Mouse (Mus musculus): Measurements from ENCODE around the gene 4930432M17Rik. TPM values are rescaled to one million over a fixed set of nuclear protein-coding genes. Genes with fewer than 3 reads are reported as not detected.

The 4930432M17Rik gene
- polyA plus RNA-seq, 2 experiments, result not detected

- Histone ChIP-seq H3K4me2 (ENCODE audit: low read depth) (no peak overlapping the region), H3K9ac (replicated peaks) (no peak overlapping the region), H3K27me3 (ENCODE audit: control insufficient read depth, insufficient read depth, low read length) (no peaks in the 10 kb centered on the region), H3K27ac (no peak overlapping the region), H3K9me3 (ENCODE audit: control insufficient read depth, low read length) (no peaks in the 10 kb centered on the region), H3K4me1 (replicated peaks; ENCODE audit: control insufficient read depth in 2 of 2, insufficient read depth in 2 of 2, low read length in 1 of 2) (0 out of 4 replicates have a peak, but pooled peaks cover 0 to 5% of the 10 kb centered on the region in 2 experiments), H3K36me3 (replicated peaks; ENCODE audit: control insufficient read depth, insufficient read depth, low read depth) (no peaks in the 10 kb centered on the region), H3K4me3 (ENCODE audit: insufficient read depth in 1 of 2, low read depth in 2 of 2, low read length in 2 of 2) (no peak overlapping the region)
- ATAC-seq (ENCODE audit: insufficient read depth) (no peak), DNase-seq (ENCODE audit: low read depth in 3 of 3, low spot score in 3 of 3) (no peak)
- WGBS (ENCODE audit: insufficient replicate concordance), result 58% methylated on average over 4 of the region's 4 CpGs
- no peak for TF ChIP-seq EP300 (IDR thresholded peaks at IDR 0.05; ENCODE audit: low read depth)
- no peak for TF ChIP-seq CTCF (IDR thresholded peaks at IDR 0.05; ENCODE audit: low read depth)
These were observed 41.7 kb downstream of the 4930432M17Rik start for GRCm38 (mm10) chr3:121712222-121712621.

- Histone ChIP-seq H3K27ac (no peak overlapping the region), H3K4me2 (ENCODE audit: low read depth) (no peak overlapping the region), H3K4me3 (ENCODE audit: insufficient read depth in 1 of 2, low read depth in 2 of 2, low read length in 2 of 2) (no peak overlapping the region), H3K36me3 (replicated peaks; ENCODE audit: control insufficient read depth, insufficient read depth, low read depth) (no peaks in the 10 kb centered on the region), H3K4me1 (replicated peaks; ENCODE audit: control insufficient read depth in 2 of 2, insufficient read depth in 2 of 2, low read length in 1 of 2) (0 out of 4 replicates have a peak, but pooled peaks cover 0 to 5% of the 10 kb centered on the region in 2 experiments), H3K9ac (replicated peaks) (no peak overlapping the region), H3K9me3 (ENCODE audit: control insufficient read depth, low read length) (no peaks in the 10 kb centered on the region), H3K27me3 (ENCODE audit: control insufficient read depth, insufficient read depth, low read length) (no peaks in the 10 kb centered on the region)
- DNase-seq (ENCODE audit: low read depth in 3 of 3, low spot score in 3 of 3) (no peak), ATAC-seq (ENCODE audit: insufficient read depth) (no peak)
- no peak for TF ChIP-seq CTCF (IDR thresholded peaks at IDR 0.05; ENCODE audit: low read depth)
- no peak for TF ChIP-seq EP300 (IDR thresholded peaks at IDR 0.05; ENCODE audit: low read depth)
- 37% methylated on average over 17 of the region's 17 CpGs for WGBS (ENCODE audit: insufficient replicate concordance)
These were observed 42.7 kb downstream of the 4930432M17Rik start for GRCm38 (mm10) chr3:121713151-121713701.

- no peak overlapping the region for H3K27ac ChIP-seq
- H3K4me1 ChIP-seq (replicated peaks; ENCODE audit: control insufficient read depth in 2 of 2, insufficient read depth in 2 of 2, low read length in 1 of 2), result 0 out of 4 replicates have a peak, but pooled peaks cover 0 to 5% of the 10 kb centered on the region in 2 experiments
- H3K9me3 ChIP-seq (ENCODE audit: control insufficient read depth, low read length), result no peaks in the 10 kb centered on the region
- no peak for DNase-seq (ENCODE audit: low read depth in 3 of 3, low spot score in 3 of 3)
- H3K9ac ChIP-seq (replicated peaks), result no peak overlapping the region
- no peak overlapping the region for H3K4me3 ChIP-seq (ENCODE audit: insufficient read depth in 1 of 2, low read depth in 2 of 2, low read length in 2 of 2)
- TF ChIP-seq CTCF (IDR thresholded peaks at IDR 0.05; ENCODE audit: low read depth) (no peak), EP300 (IDR thresholded peaks at IDR 0.05; ENCODE audit: low read depth) (no peak)
- 57% methylated on average over 8 of the region's 8 CpGs for WGBS (ENCODE audit: insufficient replicate concordance)
- no peak overlapping the region for H3K4me2 ChIP-seq (ENCODE audit: low read depth)
- ATAC-seq (ENCODE audit: insufficient read depth), result no peak
- H3K27me3 ChIP-seq (ENCODE audit: control insufficient read depth, insufficient read depth, low read length), result no peaks in the 10 kb centered on the region
- no peaks in the 10 kb centered on the region for H3K36me3 ChIP-seq (replicated peaks; ENCODE audit: control insufficient read depth, insufficient read depth, low read depth)
These were observed 43.3 kb downstream of the 4930432M17Rik start for GRCm38 (mm10) chr3:121713816-121714215.

GRCm38 (mm10) chr3:121714461-121714860, 43.9 kb downstream of the 4930432M17Rik start:
- Histone ChIP-seq H3K27ac (no peak overlapping the region), H3K27me3 (ENCODE audit: control insufficient read depth, insufficient read depth, low read length) (no peaks in the 10 kb centered on the region), H3K9ac (replicated peaks) (no peak overlapping the region), H3K9me3 (ENCODE audit: control insufficient read depth, low read length) (no peaks in the 10 kb centered on the region), H3K36me3 (replicated peaks; ENCODE audit: control insufficient read depth, insufficient read depth, low read depth) (no peaks in the 10 kb centered on the region), H3K4me2 (ENCODE audit: low read depth) (no peak overlapping the region), H3K4me1 (replicated peaks; ENCODE audit: control insufficient read depth in 2 of 2, insufficient read depth in 2 of 2, low read length in 1 of 2) (0 out of 4 replicates have a peak, but pooled peaks cover 0 to 5% of the 10 kb centered on the region in 2 experiments), H3K4me3 (ENCODE audit: insufficient read depth in 1 of 2, low read depth in 2 of 2, low read length in 2 of 2) (no peak overlapping the region)
- no peak for TF ChIP-seq CTCF (IDR thresholded peaks at IDR 0.05; ENCODE audit: low read depth)
- no peak for TF ChIP-seq EP300 (IDR thresholded peaks at IDR 0.05; ENCODE audit: low read depth)
- ATAC-seq (ENCODE audit: insufficient read depth), result no peak
- 65% methylated on average over 2 of the region's 2 CpGs for WGBS (ENCODE audit: insufficient replicate concordance)
- no peak for DNase-seq (ENCODE audit: low read depth in 3 of 3, low spot score in 3 of 3)

- TF ChIP-seq EP300 (IDR thresholded peaks at IDR 0.05; ENCODE audit: low read depth) (no peak), CTCF (IDR thresholded peaks at IDR 0.05; ENCODE audit: low read depth) (no peak)
- H3K27me3 ChIP-seq (ENCODE audit: control insufficient read depth, insufficient read depth, low read length), result no peaks in the 10 kb centered on the region
- no peak for DNase-seq (ENCODE audit: low read depth in 3 of 3, low spot score in 3 of 3)
- no peak overlapping the region for H3K4me3 ChIP-seq (ENCODE audit: insufficient read depth in 1 of 2, low read depth in 2 of 2, low read length in 2 of 2)
- no peak overlapping the region for H3K4me2 ChIP-seq (ENCODE audit: low read depth)
- ATAC-seq (ENCODE audit: insufficient read depth), result no peak
- no peak overlapping the region for H3K9ac ChIP-seq (replicated peaks)
- H3K9me3 ChIP-seq (ENCODE audit: control insufficient read depth, low read length), result no peaks in the 10 kb centered on the region
- 0 out of 4 replicates have a peak, but pooled peaks cover 0 to 5% of the 10 kb centered on the region in 2 experiments for H3K4me1 ChIP-seq (replicated peaks; ENCODE audit: control insufficient read depth in 2 of 2, insufficient read depth in 2 of 2, low read length in 1 of 2)
- H3K27ac ChIP-seq, result no peak overlapping the region
- H3K36me3 ChIP-seq (replicated peaks; ENCODE audit: control insufficient read depth, insufficient read depth, low read depth), result no peaks in the 10 kb centered on the region
These were observed 44.8 kb downstream of the 4930432M17Rik start for GRCm38 (mm10) chr3:121715336-121715735.
